Mouse (Mus musculus) heart, embryonic 15.5 days (tissue): ENCODE results near the gene Styk1. TPM values are rescaled to one million over a fixed set of nuclear protein-coding genes. Genes with fewer than 3 reads are reported as not detected.

Experiments
- ATAC-seq: fragments of 200-750 bp; cut with Nextera tagmentation; replicated peaks from 2 replicates; pipeline ENCODE4 v1.8.0; 2017; ENCODE audit warnings: low read depth, moderate TSS enrichment; ENCODE audit not compliant: insufficient number of reproducible peaks, insufficient read depth, low FRiP score
- H3K27ac ChIP-seq: fragments of 300-500 bp; sonication (generic); 2 replicates; pipeline ENCODE4 v1.5.1; 2015; ENCODE audit warnings: mild to moderate bottlenecking, inconsistent platforms
- H3K27me3 ChIP-seq: fragments of 300-500 bp; sonication (generic); 2 replicates; pipeline ENCODE4 v1.6.1; 2015; ENCODE audit warnings: inconsistent platforms
- H3K36me3 ChIP-seq: fragments of 300-500 bp; sonication (generic); 2 replicates; pipeline ENCODE4 v1.6.1; 2015; ENCODE audit warnings: mild to moderate bottlenecking, inconsistent platforms
- H3K4me1 ChIP-seq: fragments of 300-500 bp; sonication (generic); replicated peaks from 2 replicates; pipeline ENCODE4 v1.6.1; 2015; ENCODE audit warnings: inconsistent platforms
- H3K4me2 ChIP-seq: fragments of 300-500 bp; sonication (generic); 2 replicates; pipeline ENCODE4 v1.6.1; 2015; ENCODE audit warnings: inconsistent platforms, mild to moderate bottlenecking, moderate library complexity
- H3K4me3 ChIP-seq: fragments of 300-500 bp; sonication (generic); 2 replicates; pipeline ENCODE4 v1.5.1; 2015; ENCODE audit warnings: mild to moderate bottlenecking, inconsistent platforms
- H3K9ac ChIP-seq: fragments of 300-500 bp; sonication (generic); 2 replicates; pipeline ENCODE4 v1.6.1; 2015; ENCODE audit warnings: mild to moderate bottlenecking, inconsistent platforms
- H3K9me3 ChIP-seq: fragments of 300-500 bp; sonication (generic); replicated peaks from 2 replicates; pipeline ENCODE4 v1.6.1; 2016; ENCODE audit warnings: inconsistent platforms
- WGBS: fragments of 180-500 bp; shearing (Covaris S2); methylation state at CpG from one replicate; pipeline ENCODE4 v1.1.7; 2015; ENCODE audit warnings: mixed read lengths; 5-methylcytosine and 5-hydroxymethylcytosine counted together
- polyA plus RNA-seq: library from polyadenylated mRNA; unstranded; fragments of >200 nt; fragmentation: Nextera tagmentation; extraction: Ambion mirVana; gene quantifications from 2 replicates; pipeline ENCODE4 v1.2.1, GENCODE M21; 2015

Gene Styk1
- polyA plus RNA-seq, 1 experiment from 2014 or later = 0.21 TPM

DNA sequence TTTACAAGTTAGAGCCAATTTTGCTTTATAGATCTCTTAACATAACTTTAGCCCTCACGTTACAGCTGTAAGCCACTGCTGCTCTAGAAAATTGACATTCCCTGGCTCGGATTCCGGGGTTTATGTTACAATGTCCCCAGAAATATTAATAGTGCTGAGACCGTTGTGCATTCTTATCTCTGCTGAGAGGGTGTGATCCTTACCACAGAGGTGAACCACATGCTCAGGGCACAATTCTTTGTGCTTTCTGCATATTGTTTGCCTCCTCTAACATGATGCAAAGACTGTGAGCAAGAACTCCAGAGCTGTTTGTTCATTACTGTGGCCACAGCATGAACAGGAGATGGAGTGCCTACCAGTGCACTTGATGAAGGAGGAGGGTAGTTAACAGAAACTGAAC lies 76.7 kb downstream of the Styk1 start:
- 66% methylated on average over 4 of the region's 4 CpGs for WGBS
- no peak overlapping the region for H3K27ac ChIP-seq
- H3K4me2 ChIP-seq = no peak overlapping the region
- ATAC-seq = no peak
- no peaks in the 10 kb centered on the region for H3K9me3 ChIP-seq
- no peak overlapping the region for H3K9ac ChIP-seq
- no peaks in the 10 kb centered on the region for H3K27me3 ChIP-seq
- H3K36me3 ChIP-seq = 0 out of 2 replicates have a peak, but pooled peaks cover under 1% of the 10 kb centered on the region
- H3K4me3 ChIP-seq = no peak overlapping the region
- no peaks in the 10 kb centered on the region for H3K4me1 ChIP-seq

DNA sequence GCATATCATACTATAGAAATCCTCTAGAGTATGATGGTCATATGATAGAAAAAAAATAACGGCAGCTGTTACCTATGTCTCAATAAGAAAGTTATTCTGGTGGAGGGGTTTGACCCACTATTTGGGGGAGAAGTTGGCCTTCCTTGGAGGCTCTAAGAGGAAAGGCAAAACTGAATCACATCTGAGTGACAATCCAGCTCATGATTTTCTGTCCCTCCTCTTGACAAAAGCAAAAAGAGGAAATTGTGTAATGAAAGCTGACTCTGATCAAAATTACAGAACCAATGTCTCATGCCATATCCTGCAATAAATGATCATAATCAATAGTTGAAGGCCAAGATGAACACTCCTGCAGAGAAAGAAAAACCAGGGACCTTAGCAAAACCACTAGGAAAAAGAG lies 81.1 kb downstream of the Styk1 start:
- Histone ChIP-seq H3K9ac (no peak overlapping the region), H3K4me1 (no peaks in the 10 kb centered on the region), H3K4me2 (no peak overlapping the region), H3K4me3 (no peak overlapping the region), H3K27ac (no peak overlapping the region), H3K9me3 (no peaks in the 10 kb centered on the region), H3K36me3 (no peaks in the 10 kb centered on the region), H3K27me3 (no peaks in the 10 kb centered on the region)
- ATAC-seq = no peak
- 86% methylated on average over 1 of the region's 1 CpGs for WGBS

DNA sequence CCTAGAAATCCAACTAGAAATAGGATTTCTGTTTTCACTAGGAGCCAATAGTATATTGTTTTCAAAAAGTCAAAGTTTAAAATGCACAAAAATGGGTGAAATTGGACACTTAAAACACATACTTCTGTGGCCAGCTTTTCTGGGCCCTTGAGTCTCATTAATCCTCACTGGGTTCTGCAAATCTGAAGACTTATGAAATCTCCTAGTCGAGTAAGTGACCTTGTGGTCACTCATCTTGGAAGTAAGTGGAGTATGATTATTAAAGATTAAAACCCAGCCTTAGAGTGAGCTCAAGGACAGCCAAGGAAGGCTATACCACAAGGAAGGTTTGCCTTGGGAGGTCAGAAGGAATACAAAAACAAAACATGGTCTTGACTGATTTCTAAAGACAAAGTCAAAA lies 83.1 kb downstream of the Styk1 start:
- Histone ChIP-seq H3K27me3 (no peaks in the 10 kb centered on the region), H3K4me1 (no peaks in the 10 kb centered on the region), H3K27ac (no peak overlapping the region), H3K9me3 (no peaks in the 10 kb centered on the region), H3K4me3 (no peak overlapping the region), H3K9ac (no peak overlapping the region), H3K36me3 (no peaks in the 10 kb centered on the region), H3K4me2 (no peak overlapping the region)
- WGBS = 36% methylated on average over 1 of the region's 1 CpGs
- ATAC-seq = no peak

DNA sequence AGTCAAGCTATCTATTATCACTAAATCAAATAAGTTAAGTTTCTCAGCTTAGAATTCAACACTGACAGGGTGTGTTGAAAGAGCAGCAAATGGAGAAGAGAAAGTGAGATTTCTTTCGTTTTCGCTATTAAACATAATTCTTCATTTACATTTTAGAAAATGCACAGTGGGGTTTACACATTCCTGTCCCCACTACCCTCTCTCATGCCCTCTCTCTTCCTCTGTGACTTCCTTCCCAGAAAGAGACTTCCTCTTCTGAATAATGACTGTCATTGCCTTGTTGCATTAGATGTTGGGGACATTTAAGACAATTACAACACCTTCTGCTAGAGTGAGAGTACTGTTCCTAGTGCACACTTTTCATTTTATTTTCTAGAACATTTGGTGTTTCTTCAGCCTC lies 83.8 kb downstream of the Styk1 start:
- ATAC-seq = no peak
- Histone ChIP-seq H3K4me1 (no peaks in the 10 kb centered on the region), H3K27ac (no peak overlapping the region), H3K9me3 (no peaks in the 10 kb centered on the region), H3K4me2 (no peak overlapping the region), H3K27me3 (no peaks in the 10 kb centered on the region), H3K4me3 (no peak overlapping the region), H3K9ac (no peak overlapping the region), H3K36me3 (no peaks in the 10 kb centered on the region)
- 84% methylated on average over 2 of the region's 2 CpGs for WGBS

DNA sequence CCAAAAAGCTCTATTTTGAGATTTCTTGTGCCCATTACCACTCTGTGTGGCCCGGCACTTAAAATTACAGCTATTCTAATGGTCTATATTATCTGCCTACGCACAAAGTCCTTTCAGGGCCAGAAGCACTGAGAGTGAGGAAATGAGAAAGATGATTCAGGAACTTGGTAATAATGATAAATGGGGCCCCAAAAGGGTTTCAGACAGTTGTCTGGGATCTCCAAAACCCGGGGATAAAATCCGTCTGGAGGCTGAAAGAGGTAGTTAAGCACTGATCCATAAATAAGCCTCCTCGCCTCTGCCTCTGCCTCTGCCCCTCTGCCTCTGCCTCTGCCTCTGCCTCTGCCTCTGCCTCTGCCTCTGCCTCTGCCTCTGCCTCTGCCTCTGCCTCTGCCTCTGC lies 89.2 kb downstream of the Styk1 start:
- Histone ChIP-seq H3K4me2 (no peak overlapping the region), H3K27me3 (no peaks in the 10 kb centered on the region), H3K9ac (no peak overlapping the region), H3K4me3 (no peak overlapping the region), H3K9me3 (no peaks in the 10 kb centered on the region), H3K4me1 (no peaks in the 10 kb centered on the region), H3K27ac (no peak overlapping the region), H3K36me3 (no peaks in the 10 kb centered on the region)
- WGBS = 73% methylated on average over 5 of the region's 5 CpGs
- ATAC-seq = no peak

DNA sequence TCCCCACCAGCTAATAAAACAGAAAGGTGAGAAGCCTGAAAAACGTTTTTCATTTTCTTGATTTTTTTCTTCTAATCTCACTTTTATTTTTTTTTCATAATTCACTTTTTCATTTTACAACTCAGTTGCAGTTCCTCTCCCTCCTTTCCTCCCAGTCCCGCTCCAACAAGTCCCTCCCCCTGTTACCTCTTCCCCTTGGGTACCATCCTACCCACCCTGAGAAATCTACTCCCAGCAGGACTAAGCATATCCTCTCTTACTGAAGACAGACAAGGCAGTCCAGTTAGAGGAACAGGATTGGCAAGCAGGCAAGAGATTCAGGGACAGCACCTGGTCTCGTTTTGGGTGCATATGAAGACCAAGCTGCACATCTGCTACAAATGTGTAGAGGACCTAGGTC lies 90.6 kb downstream of the Styk1 start:
- Histone ChIP-seq H3K27me3 (no peaks in the 10 kb centered on the region), H3K9me3 (no peaks in the 10 kb centered on the region), H3K4me2 (no peak overlapping the region), H3K36me3 (no peaks in the 10 kb centered on the region), H3K4me3 (no peak overlapping the region), H3K4me1 (no peaks in the 10 kb centered on the region), H3K9ac (no peak overlapping the region), H3K27ac (no peak overlapping the region)
- 53% methylated on average over 3 of the region's 3 CpGs for WGBS
- no peak for ATAC-seq

DNA sequence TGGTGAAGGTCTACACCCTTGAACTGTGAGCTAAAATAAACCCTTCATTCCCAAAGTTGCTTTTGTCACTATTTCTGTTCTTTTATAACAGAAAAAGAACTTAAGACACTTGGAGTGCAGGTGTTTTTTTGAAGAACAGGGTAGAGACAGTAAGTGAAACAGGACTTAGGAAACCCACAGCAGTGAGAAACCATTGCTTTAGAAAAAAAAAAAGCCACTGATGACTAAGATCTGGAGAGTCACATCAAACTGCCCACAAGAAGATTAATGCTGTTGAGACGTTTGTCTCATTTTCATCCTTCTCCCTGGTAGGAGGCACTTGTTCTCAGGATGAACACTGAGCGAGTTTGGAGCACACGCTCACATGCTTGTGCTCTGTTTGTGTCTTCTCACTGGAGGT lies 91.4 kb downstream of the Styk1 start:
- Histone ChIP-seq H3K4me3 (no peak overlapping the region), H3K4me1 (no peaks in the 10 kb centered on the region), H3K27me3 (no peaks in the 10 kb centered on the region), H3K4me2 (no peak overlapping the region), H3K9ac (no peak overlapping the region), H3K27ac (no peak overlapping the region), H3K9me3 (no peaks in the 10 kb centered on the region), H3K36me3 (no peaks in the 10 kb centered on the region)
- ATAC-seq = no peak
- 59% methylated on average over 3 of the region's 3 CpGs for WGBS

Other genes starting within 250 kb of the Styk1 start
- 0.09 and 0.20 TPM in 2 replicates for gene Klra2, start 106.2 kb downstream of the Styk1 start, polyA plus RNA-seq
- 29.0 and 39.8 TPM in 2 replicates for gene Magohb, start 60.4 kb downstream of the Styk1 start, polyA plus RNA-seq
- 49.1 and 52.1 TPM in 2 replicates for gene Ybx3, start 34.9 kb upstream of the Styk1 start, polyA plus RNA-seq
- not detected in 2 replicates for gene 5430401F13Rik, start 132.8 kb upstream of the Styk1 start, polyA plus RNA-seq
- not detected in 2 replicates for gene Gm6619, start 132.8 kb upstream of the Styk1 start, polyA plus RNA-seq